Mouse (Mus musculus): ENCODE data around the gene AC161166.1.

DNA sequence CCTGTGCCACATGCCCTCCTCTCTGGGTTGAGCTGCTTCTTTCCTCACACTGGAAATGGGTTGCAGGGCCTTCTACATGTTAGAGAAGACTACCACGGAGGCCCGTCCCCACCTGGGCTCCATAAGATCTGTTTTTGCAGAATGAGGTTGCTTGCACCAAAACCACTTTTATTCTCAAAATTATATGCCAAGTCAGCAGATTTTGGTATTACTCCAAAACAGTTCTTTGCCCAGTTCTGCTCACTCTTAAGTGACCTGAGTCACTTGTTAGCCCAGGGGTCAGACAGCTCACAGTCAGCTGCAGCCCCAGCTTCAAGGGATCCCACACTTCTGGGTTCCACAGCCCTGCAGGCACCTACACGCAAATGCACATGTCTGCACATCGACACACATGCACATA is 49.2 kb upstream of the AC161166.1 start:
- no peak for TF ChIP-seq CTCF (IDR thresholded peaks at IDR 0.05)
- TF ChIP-seq EP300 (IDR thresholded peaks at IDR 0.05) = no peak

Measured in lung, postnatal 0 days (tissue).